In genomic region chr4:105248161-105248560, GRCm38 (mm10) we compare ENCODE assay signal across 24 mouse cellular contexts.
DNase-seq lines count a peak whose midpoint lies in the region; ATAC-seq and TF ChIP-seq lines count a peak whose summit lies in the region.
"Had no signal": no experiment of that assay in that cellular context is flagged by ENCODE, and none has a peak within 500 bp of the region (broad histone marks: within the 10 kb centered on the region; RNA-seq: fewer than 3 reads in every experiment).

No protein-coding gene starts in this region.

- H3K4me1 ChIP-seq in spleen, adult 2 months (ENCODE audit: control insufficient read depth, insufficient read depth, insufficient read length): peaks cover 17% of the 10 kb centered on the region
- H3K4me1 ChIP-seq in kidney, embryonic 16.5 days (ENCODE audit: insufficient read depth, low read length): peaks cover 19% of the 10 kb centered on the region

- no peak overlapping the region for H3K4me3 ChIP-seq in gastrocnemius, adult 2 months
- H3K4me3 ChIP-seq in spleen, adult 2 months (ENCODE audit: extremely low read depth, insufficient read depth, insufficient read length): no peak overlapping the region
- no peak overlapping the region for H3K4me3 ChIP-seq in kidney, embryonic 16.5 days (ENCODE audit: low read length)
- H3K4me3 ChIP-seq: embryonic facial prominence, embryonic 13.5 days; heart, adult 2 months; heart, embryonic 12.5 days had no signal

- no peak for TF ChIP-seq POLR2A in spleen, adult 2 months (IDR thresholded peaks at IDR 0.05; ENCODE audit: low read depth, low read length)

- WGBS in spleen, adult 2 months: 85% methylated on average over 1 of the region's 1 CpGs
- 86% methylated on average over 1 of the region's 1 CpGs for WGBS in kidney, embryonic 16.5 days

- ATAC-seq in kidney, embryonic 16.5 days (ENCODE audit: low FRiP score, low TSS enrichment): no peak
- ATAC-seq in cerebellum, adult (ENCODE audit: insufficient number of reproducible peaks, low FRiP score, low TSS enrichment): no peak
- ATAC-seq: forebrain, embryonic 16.5 days; inflammation-experienced regulatory T-cells, adult 6 months had no signal

- no peaks in the 10 kb centered on the region for H3K36me3 ChIP-seq in spleen, adult 2 months (ENCODE audit: control insufficient read depth, insufficient read depth, low read length)
- no peaks in the 10 kb centered on the region for H3K36me3 ChIP-seq in kidney, embryonic 16.5 days (ENCODE audit: insufficient read depth, low read length)
- H3K36me3 ChIP-seq: embryonic facial prominence, embryonic 13.5 days; heart, embryonic 12.5 days had no signal

- no peak overlapping the region for H3K4me2 ChIP-seq in kidney, embryonic 16.5 days (replicated peaks; ENCODE audit: low read depth, low read length)
- H3K4me2 ChIP-seq: embryonic facial prominence, embryonic 13.5 days; heart, embryonic 12.5 days; hindbrain, embryonic 14.5 days; midbrain, embryonic 11.5 days had no signal

- no peak overlapping the region for H3K9ac ChIP-seq in kidney, embryonic 16.5 days (replicated peaks; ENCODE audit: low read length)
- H3K9ac ChIP-seq: embryonic facial prominence, embryonic 13.5 days; heart, embryonic 12.5 days; hindbrain, embryonic 14.5 days had no signal

- H3K9me3 ChIP-seq in kidney, embryonic 16.5 days (ENCODE audit: low read length): no peaks in the 10 kb centered on the region
- H3K9me3 ChIP-seq: embryonic facial prominence, embryonic 13.5 days; heart, embryonic 12.5 days had no signal

- H3K27ac ChIP-seq in gastrocnemius, adult 2 months: no peak overlapping the region
- H3K27ac ChIP-seq in spleen, adult 2 months (ENCODE audit: insufficient read depth, low read length): peak overlapping the region; percentile 24; the same call in 1 of the 2 replicates
- H3K27ac ChIP-seq in kidney, embryonic 16.5 days (ENCODE audit: low read length): no peak overlapping the region
- H3K27ac ChIP-seq: embryonic facial prominence, embryonic 13.5 days; heart, adult 2 months; hindbrain, embryonic 14.5 days; stomach, postnatal 0 days had no signal

- TF ChIP-seq CTCF in gastrocnemius, adult 2 months (IDR thresholded peaks at IDR 0.05): no peak
- no peak for TF ChIP-seq CTCF in spleen, adult 2 months (IDR thresholded peaks at IDR 0.05; ENCODE audit: extremely low read depth, insufficient read depth, insufficient read length, insufficient replicate concordance)

- intact Hi-C loops in gastrocnemius, adult 2 months (cut with DNase I): no loop called here
- intact Hi-C loops in gastrocnemius, postnatal 14 days (cut with DNase I; ENCODE audit: low total_unique reads): no loop called here

- DNase-seq in gastrocnemius, adult 2 months: peak; percentile 57
- no peak for DNase-seq in gastrocnemius, postnatal 14 days
- DNase-seq in spleen, adult 2 months (ENCODE audit: low read depth in 1 of 2, low spot score in 2 of 2): no peak
- DNase-seq in spleen, postnatal 36 days (ENCODE audit: low spot score in 2 of 2): no peak
- DNase-seq in fat pad, adult 2 months (ENCODE audit: extremely low read depth, low read depth, low spot score): peak; percentile 36
- DNase-seq: cerebellum, adult 18-20 months; cerebellum, postnatal 10 days; gastrocnemius, postnatal 10 days; heart, adult 2 months; kidney, adult 11 months; kidney, postnatal 25 days; liver; thymus, adult 18-20 months; thymus, postnatal 25 days had no signal

- no peaks in the 10 kb centered on the region for H3K27me3 ChIP-seq in spleen, adult 2 months (ENCODE audit: control insufficient read depth, insufficient read depth, low read length)
- peaks cover 7% of the 10 kb centered on the region; the same call in 1 of the 2 replicates for H3K27me3 ChIP-seq in kidney, embryonic 16.5 days (ENCODE audit: insufficient read depth, low read length)
- H3K27me3 ChIP-seq: CH12.LX; embryonic facial prominence, embryonic 13.5 days had no signal

Comparison
In these comparisons a context has a peak if more than half of its experiments do, and no peak if none do; other contexts are left out.
1. DNase-seq: peak in gastrocnemius, adult 2 months (single experiment) and fat pad, adult 2 months (single experiment); none in gastrocnemius, postnatal 14 days (single experiment), spleen, adult 2 months (0 of 2) and spleen, postnatal 36 days (0 of 2).